In the genomic region with DNA sequence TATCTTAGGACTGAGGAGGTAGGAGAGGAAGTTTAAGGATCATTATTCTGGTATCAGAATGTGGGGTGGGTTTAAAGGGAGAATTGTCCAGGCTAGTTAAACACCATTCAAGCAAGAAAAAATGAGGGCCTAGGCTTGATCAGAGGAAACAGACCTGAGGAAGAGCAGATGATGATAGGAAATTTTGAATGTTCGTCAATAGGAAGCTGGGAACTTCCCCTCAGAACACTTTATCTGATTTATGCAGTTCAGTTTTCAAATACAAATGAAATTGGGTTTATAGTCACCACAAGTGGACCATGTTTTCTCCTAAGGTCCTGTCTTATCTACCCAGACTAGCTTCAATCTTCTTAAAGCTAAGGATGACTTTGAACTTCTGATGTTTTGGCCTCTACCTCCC, we compare ENCODE assay signal across 25 mouse cellular contexts. TPM values are rescaled to one million over a fixed set of nuclear protein-coding genes. Genes with fewer than 3 reads are reported as not detected.
DNase-seq lines count a peak whose midpoint lies in the region; ATAC-seq and TF ChIP-seq lines count a peak whose summit lies in the region.
"Had no signal": no experiment of that assay in that cellular context is flagged by ENCODE, and none has a peak within 500 bp of the region (broad histone marks: within the 10 kb centered on the region; RNA-seq: fewer than 3 reads in every experiment).

No protein-coding gene starts in this region.

- H3K4me1 ChIP-seq in thymus, adult 2 months (replicated peaks; ENCODE audit: control insufficient read depth, insufficient read depth, low read length): no peaks in the 10 kb centered on the region
- H3K4me1 ChIP-seq: forebrain, embryonic 13.5 days; heart, embryonic 12.5 days; heart, embryonic 15.5 days; hindbrain, embryonic 10.5 days; hindbrain, embryonic 13.5 days had no signal

- no peak for TF ChIP-seq POLR2A in thymus, adult 2 months (IDR thresholded peaks at IDR 0.05; ENCODE audit: control insufficient read depth, extremely low read depth, insufficient read depth, low read length, poor library complexity)

- TF ChIP-seq CTCF in thymus, adult 2 months (IDR thresholded peaks at IDR 0.05; ENCODE audit: borderline replicate concordance, control insufficient read depth, extremely low read depth, insufficient read depth, low read length, poor library complexity): no peak

- H3K27ac ChIP-seq in thymus, adult 2 months (ENCODE audit: control insufficient read depth, insufficient read depth, low read length): no peak overlapping the region
- H3K27ac ChIP-seq: forebrain, embryonic 10.5 days; forebrain, embryonic 13.5 days; heart, embryonic 15.5 days; hindbrain, embryonic 10.5 days; hindbrain, embryonic 13.5 days had no signal

- ATAC-seq in activated CD4-positive, CD25-positive, alpha-beta regulatory T cell, adult 4 months: peak; percentile 70
- ATAC-seq in inflammation-experienced regulatory T-cells, adult 6 months: peak; percentile 81
- ATAC-seq: forebrain, embryonic 13.5 days; forebrain, embryonic 16.5 days; hindbrain, embryonic 16.5 days; intestine, postnatal 0 days had no signal

- no peaks in the 10 kb centered on the region for H3K36me3 ChIP-seq in thymus, adult 2 months (ENCODE audit: control insufficient read depth, insufficient read depth, low read length)
- H3K36me3 ChIP-seq: forebrain, embryonic 10.5 days; heart, embryonic 12.5 days; heart, embryonic 15.5 days; hindbrain, embryonic 10.5 days; hindbrain, embryonic 13.5 days had no signal

- H3K27me3 ChIP-seq in thymus, adult 2 months (ENCODE audit: control insufficient read depth, insufficient read depth, low read length): no peaks in the 10 kb centered on the region
- H3K27me3 ChIP-seq: forebrain, embryonic 13.5 days; heart, embryonic 12.5 days; heart, embryonic 15.5 days; hindbrain, embryonic 13.5 days had no signal

- 23% methylated on average over 1 of the region's 1 CpGs for WGBS in thymus, adult 2 months

- peak; percentile 49 for DNase-seq in CD4-positive, CD25-positive, alpha-beta regulatory T cell, adult 2 months (ENCODE audit: low read depth, low spot score)
- DNase-seq in cerebellum, adult 11-12 months: no peak
- DNase-seq in thymus, adult 2 months: no peak
- DNase-seq in MN1 (ENCODE audit: low spot score): no peak
- DNase-seq: adrenal gland, postnatal 10 days; adrenal gland, postnatal 36 days; cerebellum, adult 8-10 months; cerebellum, postnatal 10 days; cerebellum, postnatal 36 days; gastrocnemius, postnatal 10 days; heart, adult 11 months; heart, postnatal 10 days; heart, postnatal 36 days; kidney, adult 2 months had no signal

- no peak overlapping the region for H3K4me3 ChIP-seq in thymus, adult 2 months (ENCODE audit: control insufficient read depth, insufficient read depth, low read length)
- H3K4me3 ChIP-seq: forebrain, embryonic 10.5 days; forebrain, embryonic 13.5 days; heart, embryonic 12.5 days; heart, embryonic 15.5 days; hindbrain, embryonic 10.5 days; hindbrain, embryonic 13.5 days had no signal

RNA-seq across cellular contexts. Expression of gene Smim10l2a, which starts 31.1 kb away (rescaled TPM):
- polyA plus RNA-seq in activated CD4-positive, CD25-positive, alpha-beta regulatory T cell, adult 4 months (2017; shearing (Covaris generic)): 1 to 10 TPM; 2.6 to 3.7 TPM
- polyA plus RNA-seq in inflammation-experienced regulatory T-cells, adult 6 months (2017; shearing (Covaris generic)): 1 to 10 TPM; 3.1 to 4.4 (median 4.2) TPM
- 0.83 and 0.86 TPM in 2 replicates for polyA plus RNA-seq in thymus, adult 2 months (2012; rRNA removed)

RNA-seq across cellular contexts. Expression of gene Gm2174, which starts 42.3 kb away (rescaled TPM):
- 10 to 100 TPM in 1 of 2 experiments, 1 to 10 TPM in 1; 2.2 to 15.6 TPM for polyA plus RNA-seq in activated CD4-positive, CD25-positive, alpha-beta regulatory T cell, adult 4 months (2017; shearing (Covaris generic))
- 10 to 100 TPM in 1 of 3 experiments, 1 to 10 TPM in 1, not detected in 1; 6.0 to 14.8 TPM for polyA plus RNA-seq in inflammation-experienced regulatory T-cells, adult 6 months (2017; shearing (Covaris generic))
- not detected in 2 replicates for polyA plus RNA-seq in thymus, adult 2 months (2012; rRNA removed)
- polyA plus RNA-seq: kidney, adult 2 months had no signal

RNA-seq across cellular contexts. Expression of gene Ints6l, which starts 49.2 kb away (rescaled TPM):
- polyA plus RNA-seq in activated CD4-positive, CD25-positive, alpha-beta regulatory T cell, adult 4 months (2017; shearing (Covaris generic)): 10 to 100 TPM; 23.4 to 26.6 TPM
- polyA plus RNA-seq in inflammation-experienced regulatory T-cells, adult 6 months (2017; shearing (Covaris generic)): 10 to 100 TPM; 18.8 to 30.9 (median 27.7) TPM
- polyA plus RNA-seq in thymus, adult 2 months (2012; rRNA removed): 16.6 and 24.0 TPM in 2 replicates

RNA-seq across cellular contexts. Expression of gene Zfp449, which starts 59.3 kb away (rescaled TPM):
- polyA plus RNA-seq in activated CD4-positive, CD25-positive, alpha-beta regulatory T cell, adult 4 months (2017; shearing (Covaris generic)): under 1 TPM; 0.12 to 0.84 TPM
- 1 to 10 TPM in 2 of 3 experiments, under 1 TPM in 1; 0.75 to 1.8 (median 1.1) TPM for polyA plus RNA-seq in inflammation-experienced regulatory T-cells, adult 6 months (2017; shearing (Covaris generic))
- polyA plus RNA-seq in thymus, adult 2 months (2012; rRNA removed): 0.36 and 0.42 TPM in 2 replicates
